15 mouse cellular contexts compared by ENCODE assay signal in genomic region chr16:31094036-31094435, GRCm38 (mm10).
"Had no signal": no experiment of that assay in that cellular context is flagged by ENCODE, and none has a peak within 500 bp of the region (broad histone marks: within the 10 kb centered on the region; RNA-seq: fewer than 3 reads in every experiment).

No protein-coding gene starts in this region.

- DNase-seq: lung, adult 18-20 months; lung, embryonic 14.5 days; lung, postnatal 10 days; lung, postnatal 4 days; right cerebral cortex, postnatal 14 days; thymus, adult 2 months; thymus, postnatal 25 days; thymus, postnatal 4 days had no signal

- H3K4me3 ChIP-seq: midbrain, embryonic 10.5 days; midbrain, embryonic 13.5 days; midbrain, embryonic 15.5 days; myocyte; neural tube, embryonic 12.5 days; stomach, embryonic 15.5 days had no signal

- H3K36me3 ChIP-seq: midbrain, embryonic 13.5 days; stomach, embryonic 15.5 days had no signal

- H3K9ac ChIP-seq: lung, embryonic 14.5 days; midbrain, embryonic 13.5 days; midbrain, embryonic 15.5 days; neural tube, embryonic 12.5 days; stomach, embryonic 15.5 days had no signal

- H3K4me1 ChIP-seq: midbrain, embryonic 15.5 days; neural tube, embryonic 12.5 days; stomach, embryonic 15.5 days had no signal

- H3K27me3 ChIP-seq: midbrain, embryonic 13.5 days; midbrain, embryonic 15.5 days; neural tube, embryonic 12.5 days; stomach, embryonic 15.5 days had no signal

- H3K27ac ChIP-seq: midbrain, embryonic 10.5 days; midbrain, embryonic 13.5 days; midbrain, embryonic 15.5 days; neural tube, embryonic 12.5 days; stomach, embryonic 15.5 days; stomach, postnatal 0 days had no signal
